Mouse (Mus musculus) ovary, postnatal 10 days (tissue): ENCODE data around the gene Nhsl1.
"Not testable (repeated sequence)": the region's sequence is repeated elsewhere in the genome, so short reads cannot be mapped to it uniquely, and the experiment has no call there.

Experiments used
- DNase-seq: peaks from one replicate; pipeline ENCODE4 v3.0.0; 2022; ENCODE audit warnings: low spot score

Gene Nhsl1

DNA sequence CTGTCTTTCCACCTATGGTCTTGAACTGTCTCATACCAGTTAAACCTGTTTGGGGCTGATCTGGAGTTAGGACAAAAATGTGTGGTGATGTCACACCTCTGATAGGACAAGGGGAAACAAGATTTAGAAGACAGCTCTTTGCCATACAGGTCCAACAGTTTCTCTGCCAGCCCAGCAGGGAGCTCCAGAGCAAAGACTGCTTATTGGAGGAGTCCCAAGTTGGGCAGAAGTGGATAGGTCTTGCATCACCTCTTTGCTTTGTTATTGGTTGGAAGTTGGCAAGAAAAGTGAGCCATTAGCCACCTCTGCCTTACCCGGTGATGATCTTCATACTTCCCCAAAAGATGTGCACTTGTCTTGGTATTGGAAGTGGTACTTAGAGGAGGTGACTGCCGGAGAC lies 218.1 kb downstream of the Nhsl1 start:
- no peak for DNase-seq

GRCm38 (mm10) chr10:18545309-18545708 lies 226.5 kb downstream of the Nhsl1 start:
- no peak for DNase-seq

DNA sequence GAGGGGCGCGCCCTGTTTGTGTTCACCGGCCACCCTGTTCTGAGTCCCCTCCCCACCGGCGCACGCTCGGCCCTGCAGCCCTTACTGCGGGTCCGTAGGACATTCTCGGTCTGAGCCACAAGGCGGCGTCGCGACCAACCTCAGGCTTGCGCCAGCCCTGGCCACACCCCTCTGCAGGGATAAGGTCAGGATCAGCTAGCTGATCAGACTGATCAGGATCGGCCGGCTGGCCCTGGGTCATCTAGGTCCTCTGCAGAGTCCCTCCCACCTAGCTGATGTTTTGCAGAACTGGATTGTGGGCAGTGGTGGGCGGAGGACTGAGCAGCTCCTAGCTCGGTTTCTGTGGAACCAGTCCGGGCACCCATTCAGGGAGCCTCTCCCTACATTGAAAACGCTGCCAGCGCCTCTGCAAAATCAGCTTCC lies 227.0 kb downstream of the Nhsl1 start, which contains the start of gene Hebp2:
Hebp2 (minus strand) TSS at position 264 of the 423 bp plus-strand sequence.
- peak; percentile 27 for DNase-seq

DNA sequence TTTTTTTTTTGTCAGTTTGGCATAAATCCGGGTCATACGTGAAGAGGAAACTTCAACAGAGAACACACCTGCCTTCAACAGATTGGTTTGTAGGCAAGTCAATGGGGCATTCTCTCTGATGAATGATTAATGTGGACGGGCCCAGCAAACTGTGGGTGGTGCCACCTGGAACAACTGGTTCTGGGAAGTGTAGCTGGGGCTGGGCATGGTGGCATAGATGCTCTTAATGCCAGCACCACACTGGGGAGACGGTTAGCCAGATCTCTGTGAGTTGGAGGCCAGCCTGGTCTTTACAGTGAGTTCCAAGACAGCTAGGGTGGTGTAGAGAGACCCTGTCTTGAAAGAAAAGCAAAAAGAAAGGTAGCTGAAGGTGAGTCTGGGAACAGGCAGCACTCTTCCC lies 228.6 kb downstream of the Nhsl1 start:
- no peak for DNase-seq

- no peak for DNase-seq
Measured at GRCm38 (mm10) chr10:18549321-18550216, 230.8 kb downstream of the Nhsl1 start.

DNA sequence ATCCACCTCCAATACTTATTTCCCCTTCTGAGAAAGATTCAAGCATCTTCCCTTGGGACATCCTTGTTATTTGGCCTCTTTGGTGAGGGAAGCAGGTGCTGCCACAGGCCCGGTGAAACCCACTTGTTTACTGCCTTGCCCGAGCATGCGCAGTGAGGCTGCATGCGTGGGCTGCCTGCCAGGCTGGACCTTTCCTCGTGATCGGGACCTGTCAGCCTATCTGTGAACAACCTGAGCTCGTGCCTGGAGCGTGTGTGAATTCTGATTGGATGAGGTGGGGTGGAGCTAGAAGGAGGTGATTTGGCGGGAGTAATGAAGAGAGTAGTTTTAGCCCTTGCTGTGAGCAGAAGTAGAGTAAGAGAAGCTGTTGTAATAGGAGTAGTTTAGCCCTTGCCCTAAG lies 240.3 kb downstream of the Nhsl1 start:
- DNase-seq: not testable (repeated sequence)

GRCm38 (mm10) chr10:18561445-18561844 lies 242.7 kb downstream of the Nhsl1 start:
- no peak for DNase-seq

- DNase-seq: no peak
Measured at GRCm38 (mm10) chr10:18562940-18563339, 244.2 kb downstream of the Nhsl1 start.

DNA sequence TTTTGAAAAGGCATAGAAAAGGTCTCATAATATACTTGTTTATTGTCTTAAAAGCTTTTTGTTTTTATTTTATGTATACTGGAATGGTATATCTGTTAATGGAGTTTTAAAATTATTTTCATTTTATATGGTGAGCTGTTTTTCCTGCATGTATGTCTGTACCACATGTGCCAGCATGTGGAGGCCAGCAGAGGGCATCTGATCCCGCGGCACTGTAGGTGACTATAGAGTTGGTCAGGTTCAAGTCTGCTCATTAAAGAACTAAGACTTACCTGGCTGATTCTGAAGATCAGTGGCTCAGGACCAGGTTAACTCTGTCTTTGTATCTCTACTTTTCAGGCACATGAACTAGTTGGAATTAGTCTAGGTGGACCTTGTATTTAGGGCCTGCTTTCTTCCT lies 253.8 kb downstream of the Nhsl1 start:
- no peak for DNase-seq
